Mouse (Mus musculus): ENCODE data around the gene Pltp.

DNA sequence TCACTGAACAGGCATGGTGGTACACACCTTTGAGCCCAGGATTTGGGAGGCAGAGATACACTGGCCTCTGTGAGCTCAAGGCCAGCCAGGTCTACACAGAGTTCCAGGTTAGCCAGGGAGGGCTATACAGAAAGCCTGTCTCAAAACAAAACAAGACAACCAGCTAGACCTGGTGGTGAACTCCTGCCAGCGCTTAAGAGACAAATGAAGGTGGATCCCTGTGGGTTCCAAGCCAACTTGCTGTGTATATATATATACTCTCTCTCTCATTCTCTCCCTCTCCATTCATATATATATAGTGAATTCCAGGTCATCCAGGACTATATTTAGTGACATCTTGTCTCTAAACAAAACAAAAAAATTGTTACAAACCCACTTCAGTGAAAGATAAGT lies 53.6 kb downstream of the Pltp start:
- TF ChIP-seq POLR2A (IDR thresholded peaks at IDR 0.05; ENCODE audit: insufficient read depth, low read length) (no peak), EP300 (IDR thresholded peaks at IDR 0.05; ENCODE audit: insufficient read depth, low read depth, low read length) (no peak)

Data from ES-Bruce4 (cell line).